Mouse (Mus musculus) heart, embryonic 11.5 days (tissue): ENCODE data around the gene Ccdc88b. TPM values are rescaled to one million over a fixed set of nuclear protein-coding genes. Genes with fewer than 3 reads are reported as not detected.

Experiments
- ATAC-seq: fragments of 200-750 bp; cut with Nextera tagmentation; replicated peaks from 2 replicates; pipeline ENCODE4 v1.8.0; 2017; ENCODE audit warnings: moderate library complexity; ENCODE audit not compliant: insufficient number of reproducible peaks, low FRiP score, low TSS enrichment
- H3K27ac ChIP-seq: fragments of 300-500 bp; sonication (generic); 2 replicates; pipeline ENCODE4 v1.5.1; 2014; ENCODE audit warnings: mild to moderate bottlenecking, low read depth, low read length
- H3K27me3 ChIP-seq: fragments of 300-500 bp; sonication (generic); 2 replicates; pipeline ENCODE4 v1.6.1; 2014; ENCODE audit warnings: mild to moderate bottlenecking, low read length, mixed read lengths; ENCODE audit not compliant: control insufficient read depth, insufficient read depth
- H3K36me3 ChIP-seq: fragments of 300-500 bp; sonication (generic); 2 replicates; pipeline ENCODE4 v1.6.1; 2014; ENCODE audit warnings: mild to moderate bottlenecking, low read length, moderate library complexity, mixed read lengths; ENCODE audit not compliant: control insufficient read depth, insufficient read depth
- H3K4me1 ChIP-seq: fragments of 300-500 bp; sonication (generic); 2 replicates; pipeline ENCODE4 v1.6.1; 2014; ENCODE audit warnings: low read length; ENCODE audit not compliant: control insufficient read depth, insufficient read depth
- H3K4me2 ChIP-seq: fragments of 300-500 bp; sonication (generic); 2 replicates; pipeline ENCODE4 v1.6.1; 2014; ENCODE audit warnings: mild to moderate bottlenecking, moderate library complexity
- H3K4me3 ChIP-seq: fragments of 300-500 bp; sonication (generic); 2 replicates; pipeline ENCODE4 v1.5.1; 2014; ENCODE audit warnings: low read depth, low read length
- H3K9ac ChIP-seq: fragments of 300-500 bp; sonication (generic); 2 replicates; pipeline ENCODE4 v1.6.1; 2014; ENCODE audit warnings: mild to moderate bottlenecking, low read depth, low read length, moderate library complexity
- H3K9me3 ChIP-seq: fragments of 300-500 bp; sonication (generic); replicated peaks from 2 replicates; pipeline ENCODE4 v1.6.1; 2016; ENCODE audit warnings: low read length; ENCODE audit not compliant: control insufficient read depth
- WGBS: fragments of 180-500 bp; shearing (Covaris S2); extraction: QIAGEN DNeasy Blood & Tissue Kit; methylation state at CpG from one replicate; pipeline ENCODE4 v1.1.7; 2014; ENCODE audit not compliant: insufficient replicate concordance; 5-methylcytosine and 5-hydroxymethylcytosine counted together
- polyA plus RNA-seq: library from polyadenylated mRNA; unstranded; fragments of >200 nt; fragmentation: Nextera tagmentation; extraction: Ambion mirVana; gene quantifications from 2 replicates; pipeline ENCODE4 v1.2.1, GENCODE M21; 2014

Gene Ccdc88b
- polyA plus RNA-seq, 1 experiment from 2014 or later: 0.84 TPM

GRCm38 (mm10) chr19:6841292-6841597 is 16.8 kb downstream of the Ccdc88b start:
- Histone ChIP-seq H3K9ac (no peak overlapping the region), H3K4me3 (no peak overlapping the region), H3K36me3 (peaks cover 5% of the 10 kb centered on the region; the same call in 1 of the 2 replicates), H3K9me3 (no peaks in the 10 kb centered on the region), H3K27me3 (peaks cover 57% of the 10 kb centered on the region), H3K4me1 (0 out of 2 replicates have a peak, but pooled peaks cover 8% of the 10 kb centered on the region), H3K27ac (no peak overlapping the region), H3K4me2 (no peak overlapping the region; the same call in 1 of the 2 replicates)
- whole genome bisulfite sequencing: 15% methylated on average over 3 of the region's 3 CpGs
- ATAC-seq: no peak

- WGBS: 3% methylated on average over 44 of the region's 44 CpGs
Observed at GRCm38 (mm10) chr19:6840475-6841291, 17.3 kb downstream of the Ccdc88b start, which contains the start of gene Rps6ka4. Gene Rps6ka4, minus strand, starts transcription at chr19:6840636.

GRCm38 (mm10) chr19:6839615-6840474 is 18.2 kb downstream of the Ccdc88b start:
- peak overlapping the region; percentile 92 for H3K4me2 ChIP-seq
- no peak overlapping the region for H3K27ac ChIP-seq
- peak overlapping the region; percentile 69 for H3K4me3 ChIP-seq
- H3K36me3 ChIP-seq: peaks cover 5% of the 10 kb centered on the region; the same call in 1 of the 2 replicates
- 0 out of 2 replicates have a peak, but pooled peaks cover 8% of the 10 kb centered on the region for H3K4me1 ChIP-seq
- no peaks in the 10 kb centered on the region for H3K9me3 ChIP-seq
- ATAC-seq: peak; percentile 10; the same call in 1 of the 2 replicates
- peak overlapping the region; percentile 75 for H3K9ac ChIP-seq
- WGBS: under 1% methylated on average over 46 of the region's 46 CpGs
- peaks cover 50% of the 10 kb centered on the region for H3K27me3 ChIP-seq

More at GRCm38 (mm10) chr19:6840475-6841291, 17.3 kb downstream of the Ccdc88b start, which contains the start of gene Rps6ka4:
- no peaks in the 10 kb centered on the region for H3K9me3 ChIP-seq
- peaks cover 54% of the 10 kb centered on the region for H3K27me3 ChIP-seq
- peak within 1 kb of the TSS; percentile 75 for H3K9ac ChIP-seq
- H3K4me3 ChIP-seq: peak within 1 kb of the TSS; percentile 69
- H3K36me3 ChIP-seq: peaks cover 5% of the 10 kb centered on the region; the same call in 1 of the 2 replicates
- peak within 1 kb of the TSS; percentile 92 for H3K4me2 ChIP-seq
- ATAC-seq: peak; percentile 80
- H3K27ac ChIP-seq: no peak within 1 kb of the TSS
- 0 out of 2 replicates have a peak, but pooled peaks cover 8% of the 10 kb centered on the region for H3K4me1 ChIP-seq

GRCm38 (mm10) chr19:6832363-6832762 is 25.6 kb downstream of the Ccdc88b start:
- 74% methylated on average over 8 of the region's 8 CpGs for WGBS
- 0 out of 2 replicates have a peak, but pooled peaks cover 5% of the 10 kb centered on the region for H3K4me1 ChIP-seq
- peaks cover 3% of the 10 kb centered on the region for H3K36me3 ChIP-seq
- no peak overlapping the region for H3K9ac ChIP-seq
- no peaks in the 10 kb centered on the region for H3K9me3 ChIP-seq
- peaks cover 63% of the 10 kb centered on the region for H3K27me3 ChIP-seq
- no peak for ATAC-seq
- no peak overlapping the region for H3K27ac ChIP-seq
- no peak overlapping the region for H3K4me3 ChIP-seq
- no peak overlapping the region for H3K4me2 ChIP-seq

- Histone ChIP-seq H3K9ac (no peak overlapping the region), H3K27ac (no peak overlapping the region), H3K9me3 (no peaks in the 10 kb centered on the region), H3K4me2 (peak overlapping the region; percentile 44), H3K4me1 (0 out of 2 replicates have a peak, but pooled peaks cover 5% of the 10 kb centered on the region), H3K36me3 (peaks cover 3% of the 10 kb centered on the region; the same call in 1 of the 2 replicates), H3K27me3 (peaks cover 59% of the 10 kb centered on the region), H3K4me3 (no peak overlapping the region)
- ATAC-seq: no peak
- 8% methylated on average over 17 of the region's 17 CpGs for WGBS
Observed at GRCm38 (mm10) chr19:6831331-6831730, 26.7 kb downstream of the Ccdc88b start.

- Histone ChIP-seq H3K27ac (no peak overlapping the region), H3K4me1 (0 out of 2 replicates have a peak, but pooled peaks cover 5% of the 10 kb centered on the region), H3K9ac (no peak overlapping the region), H3K27me3 (peaks cover 58% of the 10 kb centered on the region), H3K9me3 (no peaks in the 10 kb centered on the region), H3K4me2 (peak overlapping the region; percentile 53), H3K4me3 (peak overlapping the region; percentile 33), H3K36me3 (peaks cover 3% of the 10 kb centered on the region; the same call in 1 of the 2 replicates)
- 9% methylated on average over 38 of the region's 38 CpGs for WGBS
- no peak for ATAC-seq
Observed at GRCm38 (mm10) chr19:6830556-6831316, 27.3 kb downstream of the Ccdc88b start.

- 7% methylated on average over 48 of the region's 48 CpGs for WGBS
- Histone ChIP-seq H3K27me3 (peaks cover 55% of the 10 kb centered on the region), H3K9me3 (no peaks in the 10 kb centered on the region), H3K4me1 (0 out of 2 replicates have a peak, but pooled peaks cover 5% of the 10 kb centered on the region), H3K27ac (no peak overlapping the region), H3K4me2 (peak overlapping the region; percentile 53), H3K9ac (no peak overlapping the region), H3K36me3 (peaks cover 3% of the 10 kb centered on the region; the same call in 1 of the 2 replicates), H3K4me3 (peak overlapping the region; percentile 33)
- ATAC-seq: no peak
Observed at GRCm38 (mm10) chr19:6829870-6830555, 28.0 kb downstream of the Ccdc88b start.
